Mouse (Mus musculus): ENCODE data around the gene Prrt4.
A peak's percentile ranks its signal among the peaks of the same experiment; 100 is the strongest.
"Not testable (repeated sequence)": the region's sequence is repeated elsewhere in the genome, so short reads cannot be mapped to it uniquely, and the experiment has no call there.

Gene Prrt4

DNA sequence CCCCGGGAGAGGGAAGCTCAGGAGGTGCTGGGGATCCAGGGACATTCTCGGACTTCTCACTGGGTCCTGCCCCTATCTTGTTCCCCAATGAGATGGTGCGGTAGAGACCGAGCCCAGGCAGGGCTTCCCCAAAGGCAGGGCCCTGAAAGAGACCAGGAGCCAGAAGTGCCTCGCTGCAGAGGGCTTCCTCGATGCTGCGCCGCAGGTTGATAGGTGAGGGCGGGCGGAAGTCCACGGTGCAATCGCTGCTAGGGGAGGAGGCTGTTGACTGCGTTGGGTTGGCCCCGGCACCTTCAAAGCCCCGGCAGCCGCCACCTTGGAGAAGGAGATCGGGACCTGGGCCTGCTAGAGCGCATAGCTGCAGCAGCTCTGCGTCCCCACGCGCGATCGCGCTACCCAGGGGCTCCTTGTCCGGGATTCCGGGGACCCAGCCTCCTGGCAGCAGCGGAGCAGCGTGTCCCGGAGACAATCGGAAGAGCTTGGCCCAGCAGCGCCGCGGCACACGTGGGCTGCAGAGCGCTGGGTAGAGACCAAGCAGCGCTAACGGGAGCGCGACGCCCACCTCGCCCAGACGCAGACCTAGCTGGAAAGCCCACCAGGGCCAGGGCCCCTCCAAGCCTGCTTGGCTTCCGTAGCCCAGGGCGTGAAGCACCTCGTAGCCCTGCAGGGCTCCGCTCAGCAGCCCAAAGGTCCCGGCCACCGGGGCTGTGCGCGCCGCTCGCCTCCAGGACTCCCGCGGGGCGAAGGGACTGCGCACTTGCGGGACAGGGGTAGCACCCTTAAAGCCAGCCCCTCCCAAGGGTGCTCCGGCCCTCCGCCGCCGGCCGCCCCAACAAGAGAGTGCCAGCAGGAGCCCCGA is 9.1 kb downstream of the Prrt4 start:
- Histone ChIP-seq H3K9me3 (ENCODE audit: low read length) (no peaks in the 10 kb centered on the region), H3K36me3 (ENCODE audit: insufficient read depth, low read length) (no peaks in the 10 kb centered on the region), H3K27me3 (ENCODE audit: insufficient read depth, low read length) (peaks cover 77% of the 10 kb centered on the region), H3K4me1 (replicated peaks; ENCODE audit: low read depth, low read length) (peaks cover 12% of the 10 kb centered on the region), H3K4me3 (replicated peaks; ENCODE audit: low read length) (peak overlapping the region; percentile 89)
- TF ChIP-seq POU5F1 (IDR thresholded peaks at IDR 0.05; ENCODE audit: borderline replicate concordance, low read length) (no peak), CTCF (conservative IDR thresholded peaks at IDR 0.05; ENCODE audit: low read length) (no peak), NANOG (IDR thresholded peaks at IDR 0.05; ENCODE audit: borderline replicate concordance, low read length) (no peak)

DNA sequence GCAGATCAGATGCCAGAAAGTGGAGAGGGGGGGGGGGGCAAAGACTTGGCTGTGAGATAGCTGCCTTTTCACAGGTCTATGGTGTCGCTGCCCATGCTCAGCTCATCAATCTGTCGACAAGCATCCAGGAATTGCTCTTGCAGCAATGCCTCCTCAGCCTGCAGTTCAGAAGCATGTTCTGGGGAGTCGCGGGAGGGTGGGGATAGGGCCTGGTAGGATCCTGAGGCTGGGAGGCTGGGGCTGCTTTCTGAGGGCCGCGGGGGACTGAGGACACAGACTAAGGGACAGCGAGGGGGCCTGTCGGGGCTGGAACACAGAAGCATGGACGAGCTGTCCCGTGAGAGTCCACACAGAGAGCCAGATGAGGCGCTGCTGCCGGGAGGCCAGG is 9.7 kb downstream of the Prrt4 start:
- no peaks in the 10 kb centered on the region for H3K36me3 ChIP-seq (ENCODE audit: insufficient read depth, low read length)
- TF ChIP-seq NANOG (IDR thresholded peaks at IDR 0.05; ENCODE audit: borderline replicate concordance, low read length) (no peak), CTCF (conservative IDR thresholded peaks at IDR 0.05; ENCODE audit: low read length) (no peak), POU5F1 (IDR thresholded peaks at IDR 0.05; ENCODE audit: borderline replicate concordance, low read length) (no peak)
- H3K9me3 ChIP-seq (ENCODE audit: low read length) = no peaks in the 10 kb centered on the region
- peaks cover 71% of the 10 kb centered on the region for H3K27me3 ChIP-seq (ENCODE audit: insufficient read depth, low read length)
- peaks cover 15% of the 10 kb centered on the region for H3K4me1 ChIP-seq (replicated peaks; ENCODE audit: low read depth, low read length)
- peak overlapping the region; percentile 89 for H3K4me3 ChIP-seq (replicated peaks; ENCODE audit: low read length)

DNA sequence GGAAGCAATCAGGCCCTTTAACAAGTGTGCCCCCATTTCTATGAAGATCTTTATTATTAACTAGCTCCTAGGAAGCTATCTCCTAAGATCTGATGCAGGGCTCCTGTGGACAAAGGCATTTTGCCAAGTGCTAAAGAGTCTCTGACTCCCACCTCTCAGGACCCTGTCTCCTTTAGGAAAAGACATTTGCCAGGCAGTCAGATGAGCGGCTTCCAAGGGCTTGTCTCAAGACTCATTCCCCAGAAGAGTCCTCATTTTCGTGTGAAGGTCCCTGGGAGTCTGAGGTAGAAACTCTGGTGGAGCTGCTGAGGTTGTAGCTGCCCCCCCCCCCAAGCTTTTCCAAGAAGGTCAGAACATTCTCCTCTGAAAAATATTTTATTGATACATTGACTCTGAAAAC is 10.5 kb downstream of the Prrt4 start:
- Histone ChIP-seq H3K27me3 (ENCODE audit: insufficient read depth, low read length) (peaks cover 63% of the 10 kb centered on the region), H3K36me3 (ENCODE audit: insufficient read depth, low read length) (no peaks in the 10 kb centered on the region), H3K4me1 (replicated peaks; ENCODE audit: low read depth, low read length) (peaks cover 18% of the 10 kb centered on the region), H3K9me3 (ENCODE audit: low read length) (no peaks in the 10 kb centered on the region), H3K4me3 (replicated peaks; ENCODE audit: low read length) (no peak overlapping the region)
- TF ChIP-seq NANOG (IDR thresholded peaks at IDR 0.05; ENCODE audit: borderline replicate concordance, low read length) (no peak), POU5F1 (IDR thresholded peaks at IDR 0.05; ENCODE audit: borderline replicate concordance, low read length) (no peak), CTCF (conservative IDR thresholded peaks at IDR 0.05; ENCODE audit: low read length) (no peak)

DNA sequence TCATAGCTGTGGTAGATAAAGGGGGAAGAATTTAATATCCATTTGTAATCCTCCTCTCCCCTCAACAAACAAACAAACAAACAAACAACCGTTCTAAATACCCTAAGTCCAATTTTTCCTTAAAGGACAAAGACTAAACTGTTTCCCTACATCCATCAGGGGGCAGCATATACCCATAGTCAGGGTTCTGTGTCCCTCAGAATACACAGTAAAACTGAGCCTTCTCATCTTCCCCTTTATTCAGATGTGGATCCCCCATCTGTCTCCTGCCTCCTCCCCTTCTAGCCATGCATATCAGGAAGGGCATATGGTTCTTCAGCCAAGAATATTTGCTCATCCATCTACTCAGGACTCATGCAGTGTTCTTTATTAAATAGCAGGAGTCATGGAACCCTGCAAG is 13.2 kb downstream of the Prrt4 start:
- Histone ChIP-seq H3K9me3 (ENCODE audit: low read length) (no peaks in the 10 kb centered on the region), H3K27me3 (ENCODE audit: insufficient read depth, low read length) (peaks cover 36% of the 10 kb centered on the region), H3K4me3 (replicated peaks; ENCODE audit: low read length) (no peak overlapping the region), H3K36me3 (ENCODE audit: insufficient read depth, low read length) (no peaks in the 10 kb centered on the region; the same call in 1 of the 2 replicates), H3K4me1 (replicated peaks; ENCODE audit: low read depth, low read length) (peaks cover 31% of the 10 kb centered on the region)
- no peak for TF ChIP-seq POU5F1 (IDR thresholded peaks at IDR 0.05; ENCODE audit: borderline replicate concordance, low read length)
- 0 out of 2 replicates have a peak, but pooled peaks have one; percentile 29 for TF ChIP-seq CTCF (conservative IDR thresholded peaks at IDR 0.05; ENCODE audit: low read length)

DNA sequence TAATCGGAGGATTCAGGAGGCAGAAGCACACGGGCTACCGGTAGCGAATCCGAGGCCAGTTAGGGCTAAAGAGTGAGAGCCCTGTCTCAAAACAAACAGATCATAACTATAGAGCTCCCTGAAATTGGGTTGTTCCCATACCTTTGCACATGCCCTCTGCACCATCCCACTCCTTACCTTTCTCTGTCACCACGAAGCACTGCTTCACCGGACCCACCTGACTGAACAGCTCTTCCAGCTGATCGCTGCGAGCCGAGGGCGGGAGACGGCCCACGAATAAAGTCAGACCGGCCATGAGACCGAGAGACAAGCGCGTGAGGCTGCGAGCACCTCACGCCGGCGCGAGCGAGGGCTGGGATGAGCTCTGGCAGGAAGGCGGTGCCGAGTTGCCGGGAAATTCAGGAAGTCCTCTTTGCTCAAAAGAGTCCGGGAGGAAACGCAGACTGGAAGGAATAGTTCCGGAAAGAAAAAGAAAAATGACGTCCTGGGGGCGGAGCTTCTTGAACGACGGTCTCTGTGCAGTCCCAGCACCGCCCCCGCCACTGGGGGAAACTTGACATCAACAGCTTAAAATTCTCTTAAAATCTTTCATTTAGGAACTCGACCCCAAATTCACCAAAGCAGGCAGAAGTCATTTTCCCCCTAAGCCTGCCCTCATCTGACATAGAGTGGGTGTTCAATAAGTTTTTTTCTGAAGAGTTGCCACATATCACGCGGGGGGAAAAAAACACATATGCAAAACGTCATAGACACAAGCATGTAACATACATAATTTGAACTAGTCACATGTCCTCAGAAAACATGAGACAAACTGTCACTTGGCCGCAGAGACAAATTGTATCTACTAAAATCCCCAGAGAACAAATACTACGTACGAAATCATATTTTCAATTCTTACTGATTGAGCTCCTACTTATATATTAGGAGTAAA is 14.8 kb downstream of the Prrt4 start, which contains the start of gene Rbm28:
Gene Rbm28 (minus strand): TSS at position 693 of the 931 bp plus-strand sequence.
- TF ChIP-seq POU5F1 (IDR thresholded peaks at IDR 0.05; ENCODE audit: borderline replicate concordance, low read length) (no peak), CTCF (conservative IDR thresholded peaks at IDR 0.05; ENCODE audit: low read length) (no peak), NANOG (IDR thresholded peaks at IDR 0.05; ENCODE audit: borderline replicate concordance, low read length) (no peak)
- peaks cover 21% of the 10 kb centered on the region for H3K27me3 ChIP-seq (ENCODE audit: insufficient read depth, low read length)

DNA sequence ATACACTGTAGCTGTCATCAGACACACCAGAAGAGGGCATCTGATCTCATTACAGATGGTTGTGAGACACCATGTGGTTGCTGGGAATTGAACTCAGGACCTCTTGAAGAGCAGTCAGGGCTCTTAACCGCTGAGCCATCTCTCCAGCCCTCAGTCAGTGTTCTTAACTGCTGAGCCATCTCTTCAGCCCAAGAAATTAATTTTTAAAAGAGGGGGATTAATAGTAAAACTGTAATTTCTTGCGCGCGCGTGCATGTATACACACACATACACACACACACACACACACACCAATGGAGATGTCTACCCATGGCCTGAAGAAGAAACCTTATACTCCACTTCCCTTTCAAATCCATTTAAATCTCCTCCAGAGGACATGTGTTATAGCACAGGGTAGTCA is 18.1 kb downstream of the Prrt4 start:
- H3K27me3 ChIP-seq (ENCODE audit: insufficient read depth, low read length); H3K4me3 ChIP-seq (replicated peaks; ENCODE audit: low read length); H3K9me3 ChIP-seq (ENCODE audit: low read length): not testable (repeated sequence)
- Histone ChIP-seq H3K36me3 (ENCODE audit: insufficient read depth, low read length) (peaks cover 45% of the 10 kb centered on the region), H3K4me1 (replicated peaks; ENCODE audit: low read depth, low read length) (peaks cover 22% of the 10 kb centered on the region)

More for the DNA sequence above, 14.8 kb downstream of the Prrt4 start, which contains the start of gene Rbm28:
- H3K36me3 ChIP-seq (ENCODE audit: insufficient read depth, low read length) = peaks cover 12% of the 10 kb centered on the region
- H3K9me3 ChIP-seq (ENCODE audit: low read length) = no peaks in the 10 kb centered on the region
- peaks cover 25% of the 10 kb centered on the region for H3K4me1 ChIP-seq (replicated peaks; ENCODE audit: low read depth, low read length)
- peak within 1 kb of the TSS; percentile 97 for H3K4me3 ChIP-seq (replicated peaks; ENCODE audit: low read length)

DNA sequence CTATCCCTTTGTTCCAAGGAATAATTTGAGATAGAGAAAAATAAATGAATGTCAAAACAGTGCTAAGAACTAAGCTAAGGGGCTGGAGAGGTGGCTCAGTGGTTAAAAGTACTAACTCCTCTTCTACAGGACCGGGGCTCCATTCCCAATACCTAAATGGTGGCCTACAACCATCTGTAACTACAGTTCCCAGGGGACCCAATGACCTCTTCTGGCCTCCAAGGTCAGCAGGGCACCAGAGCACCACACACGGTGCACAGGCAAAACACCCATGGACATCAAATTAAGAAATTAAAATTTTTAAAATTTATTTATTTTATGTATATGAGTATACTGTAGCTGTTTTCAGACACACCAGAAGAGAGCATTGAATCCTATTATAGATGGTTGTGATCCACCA is 18.6 kb downstream of the Prrt4 start:
- H3K27me3 ChIP-seq (ENCODE audit: insufficient read depth, low read length) = no peaks in the 10 kb centered on the region
- no peak for TF ChIP-seq CTCF (conservative IDR thresholded peaks at IDR 0.05; ENCODE audit: low read length)
- TF ChIP-seq POU5F1 (IDR thresholded peaks at IDR 0.05; ENCODE audit: borderline replicate concordance, low read length) = no peak
- no peak for TF ChIP-seq NANOG (IDR thresholded peaks at IDR 0.05; ENCODE audit: borderline replicate concordance, low read length)
- H3K4me3 ChIP-seq (replicated peaks; ENCODE audit: low read length) = no peak overlapping the region
- H3K4me1 ChIP-seq (replicated peaks; ENCODE audit: low read depth, low read length) = peaks cover 22% of the 10 kb centered on the region
- peaks cover 50% of the 10 kb centered on the region for H3K36me3 ChIP-seq (ENCODE audit: insufficient read depth, low read length)
- H3K9me3 ChIP-seq (ENCODE audit: low read length) = no peaks in the 10 kb centered on the region

DNA sequence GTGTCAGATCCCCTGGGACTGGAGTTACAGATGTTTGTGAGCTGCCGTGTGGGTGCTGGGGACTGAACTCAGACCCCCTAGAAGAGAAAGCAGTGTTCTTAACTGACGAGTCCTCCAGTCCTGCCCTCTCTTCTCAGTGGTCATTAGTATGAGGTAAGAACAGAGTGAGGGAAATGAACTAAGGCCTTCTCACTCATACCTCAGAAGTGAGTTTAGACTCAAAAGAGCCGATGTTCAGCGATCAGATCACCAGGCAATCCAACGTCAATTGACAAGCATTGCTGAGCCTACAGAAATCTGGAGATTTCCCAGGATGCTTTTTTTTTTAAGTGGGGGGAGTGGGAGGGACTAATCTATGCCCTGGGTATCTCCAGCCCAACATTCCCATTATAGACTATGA is 23.1 kb downstream of the Prrt4 start:
- H3K27me3 ChIP-seq (ENCODE audit: insufficient read depth, low read length) = no peaks in the 10 kb centered on the region
- H3K4me3 ChIP-seq (replicated peaks; ENCODE audit: low read length) = no peak overlapping the region
- TF ChIP-seq POU5F1 (IDR thresholded peaks at IDR 0.05; ENCODE audit: borderline replicate concordance, low read length) (no peak), NANOG (IDR thresholded peaks at IDR 0.05; ENCODE audit: borderline replicate concordance, low read length) (no peak), CTCF (conservative IDR thresholded peaks at IDR 0.05; ENCODE audit: low read length) (no peak)
- no peaks in the 10 kb centered on the region for H3K9me3 ChIP-seq (ENCODE audit: low read length)
- H3K4me1 ChIP-seq (replicated peaks; ENCODE audit: low read depth, low read length) = no peaks in the 10 kb centered on the region
- peaks cover 93% of the 10 kb centered on the region for H3K36me3 ChIP-seq (ENCODE audit: insufficient read depth, low read length)
